Mouse (Mus musculus) liver, embryonic 11.5 days (tissue): Measurements from ENCODE around the gene Gm14435. TPM values are rescaled to one million over a fixed set of nuclear protein-coding genes. Genes with fewer than 3 reads are reported as not detected.
"Not testable (repeated sequence)": the region's sequence is repeated elsewhere in the genome, so short reads cannot be mapped to it uniquely, and the experiment has no call there.

Experiments used
- ATAC-seq: fragments of 200-750 bp; cut with Nextera tagmentation; replicated peaks from 2 replicates; pipeline ENCODE4 v1.8.0; 2017; ENCODE audit warnings: moderate number of reproducible peaks, mild to moderate bottlenecking, moderate TSS enrichment, moderate library complexity; ENCODE audit not compliant: low FRiP score
- DNase-seq: peaks from one replicate; pipeline ENCODE4 v3.0.0-alpha.2; 2017; ENCODE audit warnings: low spot score
- H3K27ac ChIP-seq: fragments of 300-500 bp; sonication (generic); 2 replicates; pipeline ENCODE4 v1.5.1; 2014; ENCODE audit warnings: mild to moderate bottlenecking, low read depth, low read length, control low read depth
- H3K27me3 ChIP-seq: fragments of 300-500 bp; sonication (generic); replicated peaks from 2 replicates; pipeline ENCODE4 v1.6.1; 2014; ENCODE audit warnings: low read length, mixed read lengths; ENCODE audit not compliant: control insufficient read depth, insufficient read depth
- H3K36me3 ChIP-seq: fragments of 300-500 bp; sonication (generic); 2 replicates; pipeline ENCODE4 v1.6.1; 2014; ENCODE audit warnings: mild to moderate bottlenecking, low read length, moderate library complexity, mixed read lengths; ENCODE audit not compliant: control insufficient read depth, insufficient read depth
- H3K4me1 ChIP-seq: fragments of 300-500 bp; sonication (generic); replicated peaks from 2 replicates; pipeline ENCODE4 v1.6.1; 2014; ENCODE audit warnings: low read length, mixed read lengths; ENCODE audit not compliant: control insufficient read depth, insufficient read depth
- H3K4me2 ChIP-seq: fragments of 300-500 bp; sonication (generic); 2 replicates; pipeline ENCODE4 v1.6.1; 2014; ENCODE audit warnings: mild to moderate bottlenecking, control low read depth, moderate library complexity
- H3K4me3 ChIP-seq: fragments of 300-500 bp; sonication (generic); 2 replicates; pipeline ENCODE4 v1.5.1; 2014; ENCODE audit warnings: low read depth, low read length, control low read depth
- H3K9ac ChIP-seq: fragments of 300-500 bp; sonication (generic); 2 replicates; pipeline ENCODE4 v1.6.1; 2014; ENCODE audit warnings: low read depth, low read length, control low read depth
- H3K9me3 ChIP-seq: fragments of 300-500 bp; sonication (generic); 2 replicates; pipeline ENCODE4 v1.6.1; 2016; ENCODE audit warnings: low read length, inconsistent platforms, mixed read lengths; ENCODE audit not compliant: control insufficient read depth
- WGBS: fragments of 180-500 bp; shearing (Covaris S2); extraction: QIAGEN DNeasy Blood & Tissue Kit; methylation state at CpG from one replicate; pipeline ENCODE4 v1.1.7; 2014; 5-methylcytosine and 5-hydroxymethylcytosine counted together
- polyA plus RNA-seq: library from polyadenylated mRNA; unstranded; fragments of >200 nt; fragmentation: Nextera tagmentation; extraction: Ambion mirVana; gene quantifications from 2 replicates; pipeline ENCODE4 v1.2.1, GENCODE M21; 2014

Gm14435 gene
- polyA plus RNA-seq, result 8.3 and 11.5 TPM in 2 replicates

- ATAC-seq, H3K4me2 ChIP-seq, H3K9me3 ChIP-seq, H3K9ac ChIP-seq, H3K27ac ChIP-seq, H3K36me3 ChIP-seq, DNase-seq, H3K4me3 ChIP-seq, H3K27me3 ChIP-seq, H3K4me1 ChIP-seq: not testable (repeated sequence)
- WGBS, result no CpG with 5 or more reads among the region's 6 CpGs
These were observed at the start of gene Gm14435 for GRCm38 (mm10) chr2:176423294-176423693. TSS of gene Gm14435 (plus strand) at chr2:176423594.

Other genes with a start within 250 kb of the Gm14435 start
- gene 2210418O10Rik, start 197.0 kb upstream of the Gm14435 start, polyA plus RNA-seq, result 7.3 and 7.8 TPM in 2 replicates
- not detected in 2 replicates for gene Gm11009, start 104.1 kb upstream of the Gm14435 start, polyA plus RNA-seq
- gene Gm14434, start 63.2 kb downstream of the Gm14435 start, polyA plus RNA-seq, result 1.7 and 2.4 TPM in 2 replicates
- not detected in 2 replicates for gene Zfp967, start 97.5 kb downstream of the Gm14435 start, polyA plus RNA-seq
- 11.8 and 11.9 TPM in 2 replicates for gene Gm14308, start 212.8 kb downstream of the Gm14435 start, polyA plus RNA-seq
- gene Zfp973, start 246.9 kb downstream of the Gm14435 start, polyA plus RNA-seq, result 7.5 and 8.6 TPM in 2 replicates